Mouse (Mus musculus) right cerebral cortex, postnatal 14 days (tissue): ENCODE measurements around the gene Xrcc6.
A peak's percentile ranks its signal among the peaks of the same experiment; 100 is the strongest.
"Not testable (repeated sequence)": the region's sequence is repeated elsewhere in the genome, so short reads cannot be mapped to it uniquely, and the experiment has no call there.

Experiments used
- DNase-seq: peaks from one replicate; pipeline ENCODE4 v3.0.0; 2022

Gene Xrcc6

DNA sequence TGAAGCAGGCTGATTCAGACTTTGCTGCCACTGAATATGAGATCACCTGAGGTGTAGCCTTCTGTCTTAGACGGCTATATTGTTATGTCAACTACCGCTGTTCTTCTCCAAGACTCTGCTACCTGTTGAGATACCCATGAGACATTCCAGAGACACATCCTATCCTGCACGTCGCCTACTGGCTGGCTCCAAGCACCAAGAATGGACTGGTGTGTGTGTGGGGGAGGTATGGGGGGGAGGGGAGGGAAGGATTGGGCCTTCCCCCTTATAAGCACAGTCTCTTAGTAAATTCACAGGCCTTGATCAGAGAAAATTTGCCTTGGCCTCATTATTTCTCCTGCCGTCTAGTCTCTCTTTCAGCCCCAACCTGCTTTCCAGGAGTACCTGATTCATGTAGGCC lies 19.8 kb upstream of the Xrcc6 start:
- DNase-seq, result no peak

DNA sequence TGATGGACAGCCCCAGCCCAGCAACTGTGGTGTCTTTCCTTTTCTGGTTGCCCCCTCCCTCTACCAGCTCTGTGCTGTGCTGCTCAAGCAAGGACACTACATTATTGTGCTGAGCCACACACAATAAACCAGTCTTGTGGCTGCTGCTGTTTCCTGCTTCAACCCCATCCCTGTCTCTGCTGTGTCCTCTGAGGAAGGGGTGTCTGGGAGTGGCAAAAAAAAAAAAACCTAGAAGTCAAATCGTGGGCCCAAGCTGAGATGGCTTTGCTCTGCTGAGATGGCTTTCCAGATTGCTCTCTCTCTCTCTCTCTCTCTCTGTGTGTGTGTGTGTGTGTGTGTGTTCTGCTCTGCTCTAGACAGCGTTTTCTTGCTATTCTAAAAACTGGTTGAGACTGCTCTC lies 19.2 kb upstream of the Xrcc6 start:
- DNase-seq, result no peak

DNA sequence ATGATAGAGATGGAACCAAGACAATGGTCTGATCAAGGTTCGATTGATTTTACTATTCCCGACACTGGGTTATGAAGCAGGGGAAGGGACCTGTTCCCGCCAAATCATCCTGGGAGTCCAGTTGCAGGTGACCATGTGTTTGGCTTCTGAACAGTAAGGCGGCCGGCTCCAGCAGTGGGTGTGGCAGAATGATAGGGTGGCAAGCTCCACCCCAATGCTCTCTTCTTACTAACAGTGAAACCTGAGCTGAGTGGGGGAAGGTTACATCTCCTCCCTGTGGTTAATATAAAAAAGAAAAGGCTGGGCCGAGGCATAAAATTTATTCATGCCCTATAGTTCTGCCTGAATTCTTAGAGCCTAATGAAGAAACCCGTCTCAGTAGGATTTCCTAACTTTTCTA lies 18.5 kb upstream of the Xrcc6 start:
- DNase-seq, result no peak

DNA sequence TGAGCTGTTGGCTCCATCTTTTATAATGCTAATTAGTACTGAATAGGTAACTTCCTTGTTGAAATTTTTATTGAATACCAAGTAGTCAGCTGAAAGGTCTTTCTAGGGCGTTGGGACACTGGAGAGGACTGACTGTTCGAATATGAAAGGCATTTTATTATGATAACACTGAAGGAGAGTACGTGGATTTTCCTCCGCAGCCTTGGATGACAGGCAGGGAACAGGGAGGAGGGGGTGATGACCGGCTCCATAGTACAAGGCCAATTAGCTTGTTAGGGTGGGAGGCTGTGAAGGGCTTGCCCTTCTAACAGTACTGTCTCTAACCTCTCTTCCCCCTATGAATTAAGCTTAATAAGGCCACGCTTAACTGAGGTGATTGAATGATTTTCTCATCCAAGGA lies 18.0 kb upstream of the Xrcc6 start:
- not testable (repeated sequence) for DNase-seq

DNA sequence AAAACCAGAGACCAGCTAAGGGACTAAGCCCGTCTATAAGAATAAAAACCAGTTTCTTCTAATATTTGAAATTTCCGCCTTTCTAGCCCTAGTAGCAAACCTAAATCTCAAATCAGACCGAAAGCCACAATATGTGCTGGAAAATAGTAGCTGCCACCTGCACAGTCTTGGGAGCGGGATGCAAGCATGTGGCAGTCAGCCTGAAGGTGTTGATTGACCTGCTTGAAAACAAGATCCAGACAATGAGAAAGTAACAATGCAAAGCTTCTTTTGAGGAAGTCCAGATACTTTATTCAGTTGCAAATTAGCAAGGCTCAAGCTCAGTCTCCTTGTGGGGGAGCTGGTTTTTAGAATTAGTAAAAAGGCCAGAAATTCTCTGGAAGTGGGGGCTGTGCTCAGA lies 17.1 kb upstream of the Xrcc6 start:
- DNase-seq, result not testable (repeated sequence)

- DNase-seq, result not testable (repeated sequence)
Measured at GRCm38 (mm10) chr15:81975156-81975555, 12.5 kb upstream of the Xrcc6 start.

- DNase-seq, result no peak
Measured at GRCm38 (mm10) chr15:81980321-81980720, 7.3 kb upstream of the Xrcc6 start, which contains the start of gene 1700029P11Rik. Gene 1700029P11Rik, plus strand, starts transcription at chr15:81980540.

DNA sequence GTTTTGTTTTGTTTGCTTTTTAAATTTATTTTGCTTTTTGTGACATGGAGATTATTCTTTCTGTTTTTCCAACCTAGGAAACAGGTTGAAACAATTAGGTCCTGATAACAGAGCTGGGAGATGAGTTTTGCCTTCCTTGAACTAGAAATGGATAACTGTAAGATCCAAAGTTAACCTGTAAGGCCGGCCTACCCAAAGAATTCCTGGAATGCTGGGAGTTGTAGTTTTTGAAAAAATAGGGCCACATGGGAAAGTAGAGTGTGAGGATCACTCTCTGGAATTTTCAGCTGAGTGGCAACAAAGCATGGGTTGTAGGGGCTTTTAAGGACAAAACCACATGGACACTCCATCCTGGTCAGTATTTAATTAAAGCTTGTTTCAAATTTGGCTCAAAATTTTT lies 5.5 kb upstream of the Xrcc6 start:
- no peak for DNase-seq

DNA sequence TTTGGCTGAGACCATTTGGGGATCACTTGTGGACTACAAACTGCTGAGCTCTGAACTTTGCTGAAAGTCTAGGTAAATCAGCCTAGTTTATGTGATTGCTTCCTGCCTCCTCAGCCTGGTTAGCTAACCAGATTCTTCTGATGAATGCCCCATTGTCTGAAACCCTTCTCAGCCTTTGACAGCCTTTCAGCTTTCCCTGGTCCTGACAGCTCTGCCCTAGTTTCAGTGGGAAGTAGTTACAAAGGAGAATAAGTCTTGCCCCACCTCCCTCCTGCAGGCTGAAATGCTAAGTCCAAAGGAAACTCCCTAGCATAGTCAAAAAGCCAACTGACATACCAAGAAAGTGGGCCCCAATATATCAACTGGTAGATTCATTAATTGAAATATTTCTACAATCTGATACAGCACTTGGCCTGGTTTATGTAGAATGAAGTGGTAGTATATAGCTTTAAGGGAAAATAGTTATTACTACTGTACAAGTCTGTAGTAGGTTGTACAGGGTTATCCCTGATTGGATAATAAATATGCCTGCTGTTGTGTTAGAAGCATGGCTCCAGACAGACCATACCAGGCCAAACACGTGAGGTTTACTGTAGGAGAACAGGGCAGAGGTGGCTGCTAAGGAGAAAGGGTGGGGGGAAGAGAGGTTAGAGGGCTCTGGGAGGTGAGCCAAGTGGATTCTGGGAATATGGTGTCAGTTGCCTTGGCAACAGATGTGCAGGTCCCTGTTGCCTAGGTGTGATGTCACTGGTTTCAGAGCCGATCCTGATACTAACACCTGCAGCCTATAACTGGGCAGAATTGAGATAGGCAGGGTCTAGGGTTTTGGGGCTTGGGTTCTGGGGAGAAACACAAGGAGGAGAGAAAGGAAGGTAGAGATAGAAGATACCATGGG lies 2.1 kb upstream of the Xrcc6 start:
- DNase-seq, result no peak

DNA sequence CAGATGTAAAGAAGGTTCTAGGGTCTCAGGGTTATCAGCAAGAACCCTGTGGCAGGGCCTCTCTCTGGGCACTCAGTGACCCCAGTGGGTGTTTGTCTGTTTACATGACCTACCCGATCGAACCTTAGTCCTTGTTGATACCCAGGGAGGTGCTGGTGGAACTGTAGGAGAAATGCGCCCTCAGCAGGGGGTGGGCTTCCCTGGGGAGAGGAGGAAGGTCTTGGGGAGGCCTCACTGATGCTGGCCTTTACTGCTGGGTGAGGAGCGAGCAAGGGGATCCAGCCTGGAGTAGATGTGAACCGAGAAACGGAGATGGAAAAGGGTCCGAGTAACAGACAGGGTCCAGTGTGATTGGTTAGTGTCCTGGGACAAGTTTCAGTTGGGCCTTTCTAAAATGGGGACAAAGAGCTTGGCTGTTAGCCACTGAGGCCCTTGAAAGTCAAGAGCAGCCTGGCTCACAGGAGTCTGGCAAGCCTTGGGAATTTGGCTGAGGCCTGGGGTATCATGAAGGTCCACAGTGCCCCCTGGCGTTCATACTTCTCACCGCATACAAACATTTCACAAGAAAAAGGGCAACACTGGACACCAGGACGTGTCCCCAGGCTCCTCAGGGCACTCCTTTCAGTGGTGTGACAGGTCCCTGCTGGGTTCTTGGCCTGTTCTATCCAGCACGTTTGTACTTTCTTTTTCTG lies 1.9 kb downstream of the Xrcc6 start:
- peak; percentile 86 for DNase-seq

- no peak for DNase-seq
Measured at GRCm38 (mm10) chr15:81990549-81990948, 2.9 kb downstream of the Xrcc6 start.

GRCm38 (mm10) chr15:81993992-81994391 lies 6.4 kb downstream of the Xrcc6 start:
- DNase-seq, result no peak

DNA sequence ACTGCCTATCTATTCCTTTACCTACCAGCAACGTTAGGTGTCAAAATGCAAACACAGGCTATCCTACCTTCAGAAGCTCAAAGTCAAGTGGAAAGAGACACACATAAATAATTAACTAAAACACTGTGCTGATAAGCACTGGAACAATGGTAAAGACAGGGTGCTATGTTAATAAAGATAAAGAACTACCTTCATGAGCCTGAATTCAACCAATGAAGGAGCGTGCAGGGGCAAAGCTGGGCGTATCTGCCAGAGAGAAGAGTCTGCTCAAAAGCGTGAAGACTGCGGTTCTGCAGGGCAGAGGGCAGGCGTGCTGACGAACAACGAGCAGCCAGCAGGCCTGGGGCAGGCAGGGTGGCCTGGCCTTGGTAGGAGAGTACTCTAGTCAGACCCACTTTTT lies 16.6 kb downstream of the Xrcc6 start:
- DNase-seq, result no peak

DNA sequence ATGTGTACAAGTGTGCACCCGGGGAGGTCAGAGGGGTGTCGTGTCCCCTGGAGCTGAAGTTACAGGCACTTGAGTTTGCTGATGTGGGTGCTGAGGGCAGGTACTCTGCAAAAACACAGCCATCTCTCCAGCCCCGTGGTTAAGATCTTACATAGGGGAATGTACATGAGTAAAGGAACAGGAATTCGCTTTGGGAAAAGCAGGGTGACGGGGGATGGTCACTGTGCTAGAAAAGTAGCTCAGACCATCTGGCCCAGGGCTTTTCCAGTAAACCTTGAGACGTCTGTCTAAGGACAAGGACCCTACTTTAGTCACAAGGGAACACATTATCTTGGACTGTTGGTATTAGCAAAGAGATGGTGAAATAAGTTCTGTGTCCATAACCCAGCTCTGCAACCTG lies 24.3 kb downstream of the Xrcc6 start:
- DNase-seq, result no peak

DNA sequence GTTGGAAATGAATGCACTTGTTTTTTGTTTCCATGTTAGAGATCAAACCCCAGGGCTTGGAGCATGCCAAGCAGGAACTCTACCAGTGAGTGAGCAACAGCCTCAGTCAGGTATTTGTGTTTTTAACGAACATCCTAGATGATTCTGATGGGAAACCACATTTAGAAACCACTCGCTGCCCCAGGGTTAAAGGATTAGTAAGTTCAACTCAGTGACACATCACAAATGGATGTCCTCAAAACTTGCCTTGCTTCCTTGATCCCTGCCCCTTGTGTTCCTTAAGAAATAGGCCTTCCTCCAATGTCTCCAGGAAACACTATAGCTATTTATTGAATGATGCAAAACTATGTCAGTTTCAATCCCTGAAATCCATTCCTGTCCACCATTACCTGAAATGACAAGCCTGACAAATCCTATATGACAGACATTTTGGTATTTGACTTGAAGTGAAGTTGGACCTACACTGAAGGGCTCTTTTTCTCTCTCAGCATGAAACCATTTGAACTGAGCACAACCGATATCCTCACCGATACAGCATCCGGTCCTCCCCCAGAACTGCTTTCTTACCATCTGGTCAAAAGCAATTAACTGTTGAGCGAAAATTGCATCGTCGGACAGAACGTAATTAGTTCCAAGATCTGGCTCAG lies 27.2 kb downstream of the Xrcc6 start:
- DNase-seq, result no peak

DNA sequence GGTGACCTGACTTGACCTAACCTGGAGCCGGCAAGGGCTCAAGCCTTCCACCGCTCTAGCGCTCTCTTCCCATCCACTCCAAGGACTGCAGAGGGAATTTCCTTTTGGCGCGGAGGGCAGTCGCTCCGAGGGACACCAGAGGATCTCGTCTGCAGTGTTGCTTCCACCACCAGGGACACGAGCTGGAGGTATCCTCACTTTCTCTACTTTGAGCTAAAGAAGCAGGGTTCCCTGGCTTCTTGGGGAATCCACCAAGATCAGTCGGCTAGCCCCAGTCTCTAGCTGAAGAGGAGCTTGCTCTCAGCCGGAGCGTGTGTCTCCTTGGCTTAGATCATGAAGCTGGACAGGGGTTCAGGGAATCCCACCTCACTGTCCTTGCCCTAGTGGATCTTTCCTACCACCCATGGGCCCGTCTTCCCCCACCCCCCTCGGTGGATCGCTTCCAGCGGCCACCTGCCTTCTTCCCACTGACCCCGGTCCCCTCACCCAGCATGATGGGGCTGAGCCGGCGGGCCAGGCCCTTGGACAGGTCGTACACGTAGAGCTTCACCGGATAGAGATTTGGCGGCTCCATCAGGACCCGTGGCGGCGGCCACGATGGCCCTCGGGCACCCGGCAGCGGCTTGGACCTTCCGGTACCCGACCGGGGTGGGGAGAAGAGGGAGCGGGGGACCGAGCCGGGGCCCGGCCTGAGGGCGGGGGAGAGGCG lies 27.9 kb downstream of the Xrcc6 start:
- DNase-seq, result peak; percentile 37

- DNase-seq, result peak; percentile 100
Measured at GRCm38 (mm10) chr15:82016101-82016808, 28.6 kb downstream of the Xrcc6 start.

- no peak for DNase-seq
Measured at GRCm38 (mm10) chr15:82016830-82017229, 29.2 kb downstream of the Xrcc6 start.

GRCm38 (mm10) chr15:82017461-82017860 lies 29.8 kb downstream of the Xrcc6 start:
- DNase-seq, result no peak

DNA sequence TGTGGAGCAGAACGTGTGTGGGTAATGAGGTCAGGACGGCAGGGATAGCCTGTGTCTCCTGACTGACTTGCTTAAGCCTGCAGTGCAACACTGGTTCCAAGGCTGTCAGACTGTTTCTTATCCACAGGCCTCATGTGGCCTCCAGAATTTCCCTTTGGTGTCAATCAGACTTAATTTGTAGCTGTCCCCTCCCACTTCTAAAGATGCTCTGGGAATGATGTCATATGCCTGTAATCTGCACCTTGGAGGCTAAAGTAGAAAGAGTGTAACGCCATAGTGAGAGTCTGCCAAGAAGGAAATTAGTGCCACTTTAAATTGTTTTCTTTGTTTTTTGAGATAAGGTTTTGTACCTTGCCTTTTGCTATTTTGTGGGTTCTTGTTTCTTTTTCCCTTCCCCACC lies 31.7 kb downstream of the Xrcc6 start:
- no peak for DNase-seq

- DNase-seq, result no peak
Measured at GRCm38 (mm10) chr15:82022535-82023088, 35.0 kb downstream of the Xrcc6 start.
